Mouse (Mus musculus): ENCODE results near the gene Mapk8ip1.

The Mapk8ip1 gene

DNA sequence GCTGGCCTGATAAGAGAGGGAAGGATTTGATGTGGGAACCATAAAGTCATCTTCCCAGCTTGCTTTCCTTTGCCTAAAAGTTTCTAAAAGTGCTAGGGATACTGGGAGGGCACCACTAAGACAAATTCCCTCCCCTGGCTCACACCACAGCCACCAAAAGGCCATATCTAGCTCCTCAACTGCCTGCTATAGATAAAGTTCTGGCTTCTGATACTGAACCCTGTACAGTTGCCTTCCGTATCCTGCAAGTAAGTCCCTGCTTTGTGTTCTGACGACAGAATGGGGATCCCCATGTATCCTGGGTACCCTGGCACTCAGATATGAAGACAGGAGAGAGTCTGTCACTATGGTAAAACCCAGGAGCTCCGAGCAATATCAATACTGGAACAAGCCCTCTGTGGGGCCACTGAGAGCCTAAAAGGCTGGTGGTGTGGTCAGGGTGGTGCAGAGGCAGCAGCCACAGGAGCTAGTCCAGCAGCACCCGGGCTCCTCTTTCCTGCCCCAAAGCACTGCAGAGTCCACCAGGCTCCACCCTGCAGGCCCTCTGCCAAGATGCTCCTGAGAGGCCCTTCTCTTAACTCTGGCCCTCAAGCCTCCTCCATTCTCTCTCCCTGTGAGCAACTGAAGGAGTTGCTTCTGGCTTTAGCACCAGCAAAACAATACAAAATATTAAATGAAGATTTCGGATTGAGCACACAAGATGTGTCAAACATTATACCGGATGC is 10.7 kb downstream of the Mapk8ip1 start:
- no peak for DNase-seq (ENCODE audit: low read depth, low spot score)

DNA sequence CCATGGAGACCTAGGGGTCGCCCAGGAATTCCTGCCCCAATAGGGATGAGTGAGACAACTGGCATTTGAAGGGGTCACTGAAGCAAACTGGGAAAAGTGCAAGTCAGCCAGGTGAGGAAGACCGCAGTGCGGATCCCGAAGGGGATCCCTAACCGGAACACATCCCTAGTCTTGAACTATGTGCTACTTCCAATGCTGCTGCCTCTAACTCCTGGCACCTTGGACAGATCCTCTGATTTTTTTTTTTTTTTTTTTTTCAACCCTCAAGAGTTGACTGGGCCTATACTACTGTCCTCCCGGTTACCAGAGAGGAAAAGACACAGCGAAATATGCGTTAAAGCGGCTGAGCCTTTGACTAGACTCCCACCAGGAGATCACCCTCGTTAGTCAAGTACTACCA is 11.4 kb downstream of the Mapk8ip1 start:
- no peak for DNase-seq (ENCODE audit: low read depth, low spot score)

DNA sequence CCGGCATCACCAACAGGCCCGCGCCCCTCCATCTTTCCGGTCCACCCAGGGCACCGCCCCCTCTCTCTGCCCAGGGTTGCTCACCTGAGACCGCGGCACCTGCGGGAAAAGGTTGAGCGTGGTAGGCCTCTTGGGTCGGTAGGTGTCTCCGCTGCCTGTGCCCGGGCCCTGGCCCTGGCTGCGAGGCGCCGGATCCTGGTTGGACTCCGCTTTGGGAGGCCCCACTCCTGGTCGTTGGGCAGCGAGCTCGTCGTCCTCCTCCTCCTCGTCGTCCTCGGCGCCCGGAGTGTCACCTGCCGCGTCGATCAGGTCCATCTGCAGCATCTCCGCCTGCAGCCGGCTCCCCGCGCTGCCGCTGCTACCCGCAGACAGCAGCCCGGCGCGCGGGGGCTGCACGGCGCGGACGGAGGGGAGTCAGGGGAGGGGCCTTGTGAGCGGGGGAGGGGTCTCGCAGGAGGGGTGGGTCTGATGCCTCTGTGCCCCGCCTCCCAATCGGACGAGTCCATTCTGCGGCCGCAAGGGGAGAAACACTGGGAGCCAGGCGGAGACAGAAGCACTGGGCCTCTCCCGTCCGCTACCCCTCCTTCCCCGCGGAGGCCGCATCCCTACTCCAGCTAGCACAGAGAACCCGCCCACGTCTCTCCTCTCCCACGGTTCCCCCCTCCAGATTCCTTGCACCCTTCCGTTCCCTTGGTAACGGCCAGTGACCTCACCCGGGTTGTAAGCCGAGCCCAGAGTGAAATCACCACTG is 12.0 kb downstream of the Mapk8ip1 start:
- DNase-seq (ENCODE audit: low read depth, low spot score): no peak

DNA sequence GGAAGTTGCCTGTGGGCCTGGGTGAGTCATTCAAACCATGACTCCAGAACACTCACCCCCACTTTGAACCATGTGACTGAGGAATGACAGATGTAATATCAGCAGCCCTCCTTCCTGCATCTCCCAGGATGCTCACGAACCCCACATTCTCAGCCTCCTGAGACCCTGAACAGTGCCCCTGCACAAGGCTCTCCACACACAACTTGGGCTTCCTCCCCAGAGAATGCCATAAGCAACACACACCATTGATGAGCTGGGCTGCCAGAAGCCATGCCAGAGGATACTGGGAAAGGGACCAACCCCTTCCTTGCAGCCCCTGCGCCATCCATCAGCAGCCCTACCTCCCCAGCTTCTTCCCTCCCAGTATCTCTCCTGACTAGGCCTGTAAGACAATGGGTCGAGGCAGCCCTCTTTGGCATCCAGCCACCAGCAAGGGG is 13.0 kb downstream of the Mapk8ip1 start:
- no peak for DNase-seq (ENCODE audit: low read depth, low spot score)

DNA sequence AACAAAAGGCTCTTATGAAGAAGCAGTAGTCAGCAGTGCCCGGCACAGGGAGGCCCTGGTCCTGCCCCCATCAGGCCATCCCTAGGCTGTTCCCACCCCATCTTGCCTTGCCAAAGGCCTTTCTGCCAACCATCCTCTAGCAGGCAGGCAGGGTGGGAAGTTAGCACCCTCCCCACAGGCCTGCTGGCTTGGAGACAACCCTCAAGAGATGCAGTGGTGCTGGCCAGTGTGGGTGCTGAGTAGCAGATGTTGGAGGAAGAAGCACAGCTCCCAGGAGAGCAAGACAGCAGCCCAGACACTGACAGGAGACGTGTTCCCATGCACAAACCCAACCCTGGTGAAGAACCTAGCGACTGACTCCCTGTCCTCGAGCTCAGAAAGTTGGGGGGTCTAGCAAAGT is 13.4 kb downstream of the Mapk8ip1 start:
- no peak for DNase-seq (ENCODE audit: low read depth, low spot score)

DNA sequence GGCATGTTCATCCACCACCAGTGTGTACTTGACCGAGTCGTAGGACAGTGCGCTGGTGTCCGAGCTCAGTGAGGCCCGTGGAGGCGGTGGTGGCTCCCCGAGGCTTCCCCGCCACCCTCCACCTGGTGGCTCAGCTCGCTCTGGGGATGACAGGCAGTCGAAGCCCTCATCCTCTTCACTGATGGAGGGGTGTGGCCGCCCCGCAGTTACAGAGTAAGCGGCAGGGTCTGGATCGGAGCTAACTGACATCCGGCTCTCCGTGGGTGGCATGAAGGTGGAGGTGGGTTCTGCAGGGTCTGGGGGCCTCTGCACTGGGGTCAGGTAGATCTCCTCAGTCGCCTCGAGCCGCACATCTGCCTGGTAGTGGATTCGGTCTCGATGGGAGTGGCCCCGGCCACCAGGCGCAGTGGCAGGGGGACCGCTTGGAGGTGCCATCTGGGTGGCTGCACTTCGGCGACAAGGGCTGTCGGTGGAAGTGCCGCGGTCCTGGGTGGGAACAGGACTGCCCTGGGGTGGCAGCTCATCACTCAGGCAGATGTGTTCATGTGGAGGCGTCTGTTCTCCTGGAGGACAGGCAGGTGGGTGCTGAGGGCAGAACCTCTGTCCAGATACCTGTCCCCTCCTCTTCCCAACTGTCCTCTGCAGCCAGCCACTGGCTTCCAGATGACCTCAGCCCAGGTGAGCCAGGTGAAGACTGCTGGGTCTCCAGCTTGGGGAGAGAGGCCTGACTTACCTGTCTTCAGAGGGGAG is 14.1 kb downstream of the Mapk8ip1 start:
- DNase-seq (ENCODE audit: low read depth, low spot score): no peak

DNA sequence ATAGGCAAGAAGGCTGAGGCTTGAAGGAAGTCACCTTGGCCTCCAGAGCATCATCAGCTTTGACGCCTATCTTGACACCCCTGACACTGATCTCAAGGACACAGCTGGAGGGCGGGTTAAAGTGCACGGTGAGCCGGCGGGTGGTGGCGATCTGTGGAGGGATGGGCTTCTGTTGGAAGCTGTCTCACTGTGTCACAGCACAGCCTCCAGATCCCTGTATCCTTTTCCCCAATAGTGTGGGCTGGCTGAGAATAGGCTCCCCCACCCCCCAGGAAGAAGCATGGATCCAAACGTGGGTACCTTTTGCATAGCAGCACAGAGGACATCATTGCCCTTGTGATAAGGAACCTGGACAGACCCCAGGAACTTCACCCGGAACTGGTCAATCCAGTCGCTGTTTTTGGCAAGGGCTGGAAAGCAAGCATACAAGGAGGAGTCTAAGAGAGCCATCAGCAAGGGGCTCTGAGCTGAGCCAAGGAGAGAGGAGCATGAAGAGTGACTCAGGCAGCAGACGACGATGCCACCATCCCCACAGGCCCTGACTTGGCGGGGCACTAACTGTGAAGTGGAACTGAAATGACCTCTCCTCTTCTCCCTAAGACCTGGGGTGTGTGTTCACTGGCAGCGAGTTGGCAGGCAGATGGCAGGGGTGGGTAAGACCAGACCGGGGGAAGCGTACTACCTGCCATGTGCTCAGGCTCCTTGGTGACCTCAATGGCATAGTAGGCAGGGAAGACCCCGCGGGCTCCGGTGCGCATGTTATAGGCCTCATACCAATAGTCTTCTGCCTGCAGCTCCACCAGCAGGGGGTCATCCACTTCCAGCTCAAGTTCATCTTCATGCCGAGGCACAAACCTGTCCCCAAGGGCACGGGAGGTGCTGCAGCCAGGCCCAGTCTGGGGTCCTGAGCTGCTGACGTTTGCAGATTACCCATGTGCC is 15.7 kb downstream of the Mapk8ip1 start:
- no peak for DNase-seq (ENCODE audit: low read depth, low spot score)

DNA sequence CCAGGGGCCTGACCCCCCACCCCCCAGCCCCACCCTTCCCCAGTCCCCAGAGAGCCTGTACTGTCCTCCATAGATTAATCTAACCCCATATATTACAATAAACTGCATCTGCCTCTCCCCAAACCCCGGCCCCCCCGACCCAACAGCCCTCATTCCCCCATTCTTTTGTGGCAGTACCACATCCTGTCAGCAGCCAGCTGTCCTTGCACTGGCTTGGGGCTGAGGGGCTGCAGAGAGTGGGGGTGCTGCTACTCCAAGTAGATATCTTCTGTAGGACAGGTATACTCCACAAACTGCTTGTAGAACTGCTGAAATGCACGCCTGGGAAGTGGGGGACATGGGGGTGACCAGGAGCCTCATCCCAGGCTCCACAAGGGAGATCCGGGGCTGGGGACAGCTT is 17.0 kb downstream of the Mapk8ip1 start:
- no peak for DNase-seq (ENCODE audit: low read depth, low spot score)

DNA sequence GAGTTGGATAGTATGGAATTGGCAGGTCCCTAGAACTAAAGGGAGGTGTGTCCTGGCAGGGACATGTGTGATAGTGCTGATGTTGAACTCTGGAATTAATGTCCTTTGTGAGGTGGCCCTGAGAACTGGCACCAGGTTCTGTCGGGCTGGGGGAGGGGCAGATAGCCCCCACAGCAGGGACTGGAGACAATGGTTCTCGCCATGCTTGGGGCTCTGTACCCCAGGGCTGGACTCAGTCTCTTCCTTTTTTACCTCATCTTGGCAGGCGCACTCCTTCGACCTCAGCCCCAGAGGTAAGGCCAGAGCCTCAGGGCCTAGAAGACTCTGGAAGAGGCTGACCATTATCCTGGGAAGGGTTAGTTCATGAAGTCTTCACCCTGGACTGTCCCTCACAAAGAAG is 18.3 kb downstream of the Mapk8ip1 start:
- no peak for DNase-seq (ENCODE audit: low read depth, low spot score)

DNA sequence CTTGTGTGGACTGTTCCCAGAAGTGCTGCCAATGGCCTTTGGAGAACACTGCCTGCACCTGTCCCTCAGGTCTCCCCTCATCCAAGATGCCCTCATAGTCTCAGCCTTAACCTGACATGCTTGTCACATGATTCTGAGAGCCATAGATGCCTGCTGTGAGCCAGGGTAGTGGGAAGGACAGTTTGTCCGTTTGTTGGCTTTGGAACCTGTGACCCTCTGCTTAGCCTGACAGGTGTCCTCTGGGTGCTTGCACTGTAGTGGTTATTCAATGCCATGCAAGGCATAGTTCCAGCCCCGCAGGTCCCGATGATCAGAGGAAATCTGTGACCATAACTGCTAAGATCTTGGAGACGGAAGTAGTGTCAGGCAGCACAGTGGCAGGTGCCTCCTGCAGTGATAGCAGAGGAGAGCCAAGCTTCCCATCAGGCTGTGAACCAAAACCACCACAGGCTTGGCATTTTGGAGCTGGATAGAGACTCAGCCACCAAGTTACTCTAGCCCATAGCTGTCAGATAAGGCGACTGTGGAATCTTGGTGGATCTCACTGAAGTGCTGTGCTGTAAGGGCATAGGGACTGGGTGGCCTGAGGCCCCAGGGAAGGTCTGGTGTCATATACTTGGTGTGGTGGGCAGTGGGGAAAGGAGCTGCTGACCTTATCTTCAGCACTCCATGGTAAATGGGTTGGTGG is 19.0 kb downstream of the Mapk8ip1 start, which contains the start of gene 1700029I15Rik:
TSS of gene 1700029I15Rik (plus strand) at position 638 of the 688 bp plus-strand sequence.
- no peak for DNase-seq (ENCODE audit: low read depth, low spot score)

DNA sequence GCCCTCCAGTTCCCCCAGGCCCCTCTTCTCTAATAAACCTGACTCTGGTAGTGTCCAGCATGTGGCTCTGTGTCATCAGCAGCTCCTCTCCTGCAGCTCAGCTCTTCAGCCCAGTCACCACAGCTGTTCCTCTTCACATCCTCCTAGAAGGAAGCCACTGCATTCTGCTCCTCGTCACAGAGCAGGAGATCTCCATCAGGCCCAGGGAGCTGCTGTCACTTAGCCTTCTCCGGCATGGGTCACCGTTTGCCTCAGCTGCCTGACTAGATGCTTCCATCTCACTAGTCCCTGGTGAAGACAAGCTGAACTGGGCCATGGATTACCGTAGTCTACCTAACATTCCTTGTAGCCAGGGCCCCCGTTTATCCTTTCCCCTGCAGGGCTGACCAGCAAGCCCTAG is 19.9 kb downstream of the Mapk8ip1 start:
- no peak for DNase-seq (ENCODE audit: low read depth, low spot score)

DNA sequence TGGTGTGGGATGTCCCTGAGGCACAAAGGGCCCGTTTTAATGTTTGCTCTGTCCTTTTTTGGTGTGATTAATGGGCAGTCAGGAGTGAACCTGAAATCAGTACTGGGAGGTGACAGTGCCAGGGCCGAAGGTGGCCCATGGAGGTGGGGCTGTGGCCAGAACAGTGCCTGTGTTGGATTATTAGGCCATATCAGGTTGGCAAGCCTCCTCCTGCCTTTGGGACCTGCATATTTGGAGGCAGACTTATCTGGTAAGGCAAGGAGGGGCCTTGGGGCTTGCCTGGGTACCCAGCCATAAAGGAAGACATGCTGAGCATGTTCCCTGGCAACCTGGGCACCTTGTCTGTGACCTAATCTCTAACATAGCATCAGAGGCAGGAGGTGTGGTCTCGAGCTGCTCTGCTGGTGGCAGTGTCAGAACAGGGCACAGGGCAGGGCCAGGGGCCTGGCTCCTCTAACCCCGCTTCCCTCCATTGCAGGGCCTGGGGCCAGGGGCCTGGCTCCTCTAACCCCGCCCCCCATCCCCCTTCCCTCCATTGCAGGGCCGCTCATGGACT is 20.5 kb downstream of the Mapk8ip1 start:
- DNase-seq (ENCODE audit: low read depth, low spot score): no peak

DNA sequence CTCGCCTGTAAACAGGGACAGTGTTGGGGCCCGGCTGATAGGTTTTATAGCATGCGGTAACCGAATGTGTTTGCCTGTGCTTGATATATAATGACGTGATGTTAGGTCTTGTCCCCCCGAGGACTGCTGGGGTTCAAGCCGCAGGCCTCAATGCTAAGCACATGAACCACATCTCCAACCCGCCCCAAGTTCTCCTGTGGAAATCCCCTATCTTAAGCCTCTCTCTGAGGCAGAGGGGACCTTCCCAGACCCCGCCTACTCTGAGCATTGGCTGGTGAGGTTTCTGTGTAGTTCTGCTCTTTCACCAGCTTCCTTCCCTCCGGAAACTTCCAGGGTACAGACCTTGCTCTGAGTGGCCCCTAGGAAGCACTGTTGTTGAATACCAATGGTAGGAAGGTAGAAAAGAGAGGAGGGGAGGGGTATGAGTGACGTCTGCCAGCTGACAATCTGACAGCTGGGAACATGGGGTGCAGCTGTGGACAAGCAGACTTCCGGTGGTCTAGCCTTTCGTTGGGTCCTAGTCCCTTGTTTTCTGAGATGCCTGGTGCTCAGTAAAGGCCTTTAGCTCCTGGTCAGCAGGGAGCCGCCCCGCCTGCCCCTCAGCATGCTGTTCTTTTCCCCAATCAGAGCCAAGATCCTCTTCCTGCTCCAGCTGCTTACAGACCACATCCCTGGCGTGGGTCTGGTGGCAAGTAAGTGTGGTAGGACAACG is 21.1 kb downstream of the Mapk8ip1 start:
- DNase-seq (ENCODE audit: low read depth, low spot score): peak; percentile 57

DNA sequence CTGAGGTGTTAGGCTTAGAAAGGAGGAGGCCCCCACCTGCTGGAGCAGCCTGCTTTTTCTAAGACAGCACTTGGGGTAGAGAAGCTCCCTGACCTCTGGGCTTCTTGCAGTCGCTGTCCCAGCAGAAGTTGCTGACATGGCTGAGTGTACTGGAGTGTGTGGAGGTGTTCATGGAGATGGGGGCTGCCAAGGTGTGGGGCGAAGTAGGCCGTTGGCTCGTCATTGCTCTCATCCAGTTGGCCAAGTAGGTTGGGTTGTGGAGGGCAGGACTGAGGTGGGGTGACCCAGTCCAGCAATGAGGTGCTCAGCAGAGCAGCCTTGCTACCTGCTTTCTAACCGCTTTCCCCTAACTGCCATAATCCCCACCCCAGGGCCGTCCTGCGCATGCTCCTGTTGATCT is 23.7 kb downstream of the Mapk8ip1 start:
- no peak for DNase-seq (ENCODE audit: low read depth, low spot score)

DNA sequence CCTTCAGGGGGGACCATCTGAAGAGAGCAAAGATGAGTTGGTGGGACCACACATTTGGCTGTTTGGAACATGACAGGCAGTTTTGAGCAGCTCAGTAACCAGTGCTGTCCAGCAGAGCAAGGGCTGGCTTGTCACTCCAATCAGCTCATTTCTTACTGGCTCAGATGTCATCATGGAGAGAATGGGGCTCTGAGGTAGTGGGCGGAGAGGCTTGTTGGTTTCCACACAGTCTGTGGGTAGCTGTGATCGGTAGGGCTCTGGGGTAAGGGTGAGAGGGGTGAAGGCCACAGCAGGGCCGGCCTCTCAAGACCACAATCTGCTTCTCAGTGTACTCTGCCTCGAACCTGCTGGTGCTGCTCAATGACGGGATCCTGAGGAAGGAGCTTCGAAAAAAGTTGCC is 24.8 kb downstream of the Mapk8ip1 start:
- DNase-seq (ENCODE audit: low read depth, low spot score): no peak

DNA sequence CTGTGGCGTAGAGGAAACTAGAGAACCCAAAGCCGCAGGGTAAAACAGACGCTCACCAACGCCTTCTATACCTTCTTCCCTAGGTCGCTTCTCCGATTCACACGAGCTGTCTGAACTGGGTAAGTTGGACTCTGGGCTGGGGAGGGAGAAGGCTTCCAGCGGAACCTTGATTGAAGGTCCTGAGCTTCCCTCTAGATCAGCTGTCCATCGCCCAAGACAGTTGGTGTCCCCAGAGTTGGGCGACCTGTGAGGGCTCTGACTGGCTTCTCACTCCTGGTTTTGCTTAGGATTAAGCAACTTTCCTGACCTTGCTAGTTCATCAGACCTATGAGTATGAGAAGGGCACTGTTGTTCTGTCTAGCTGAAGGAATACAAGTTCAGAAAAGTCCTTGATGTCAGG is 25.3 kb downstream of the Mapk8ip1 start:
- DNase-seq (ENCODE audit: low read depth, low spot score): no peak

DNA sequence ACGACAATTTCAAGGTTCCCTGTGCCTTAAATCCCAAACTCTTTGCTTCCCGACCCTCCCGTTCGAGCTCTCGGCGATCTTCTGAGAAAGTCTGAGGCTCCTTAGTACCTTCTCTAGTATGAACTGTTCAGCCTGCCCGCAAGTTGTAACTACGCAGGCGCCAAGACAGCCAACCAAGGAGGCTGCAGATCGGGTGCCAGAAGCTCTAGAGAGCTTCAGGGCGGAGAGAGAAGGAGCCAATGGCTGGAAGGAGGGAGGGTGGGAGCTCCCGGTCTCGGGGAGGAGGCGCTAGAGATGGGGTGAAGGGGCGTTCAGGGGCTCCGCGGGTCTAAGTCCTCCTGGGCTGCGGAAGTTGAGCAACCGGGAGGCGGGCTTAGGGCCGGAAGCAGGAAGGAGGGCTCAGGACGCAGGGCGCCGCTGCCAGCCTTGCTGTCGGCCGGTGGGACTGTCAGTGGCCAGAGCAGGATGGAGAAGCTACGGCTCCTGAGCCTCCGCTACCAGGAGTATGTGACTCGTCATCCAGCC is 25.9 kb downstream of the Mapk8ip1 start:
- peak; percentile 98 for DNase-seq (ENCODE audit: low read depth, low spot score)

DNA sequence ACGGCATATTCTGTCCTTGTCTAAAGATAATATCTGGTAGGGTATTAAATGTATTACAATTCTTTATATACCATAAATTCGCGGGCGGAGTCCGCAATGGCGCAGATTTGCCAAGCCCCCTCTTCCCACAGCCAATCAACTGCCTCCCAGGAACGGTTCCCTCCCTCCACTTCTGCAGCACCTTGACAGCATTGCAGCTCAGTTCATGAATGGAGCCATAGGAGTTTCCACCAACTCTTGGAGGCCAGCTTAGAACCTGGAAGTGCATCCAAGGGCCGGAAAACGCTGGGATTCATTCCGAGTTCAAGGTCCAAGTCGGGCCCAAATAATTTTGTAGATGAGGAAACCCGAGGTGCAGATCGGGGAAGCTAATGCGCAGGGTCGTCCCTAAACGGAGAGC is 26.5 kb downstream of the Mapk8ip1 start, which contains the start of the genes Pex16 and Large2:
TSS of gene Pex16 (plus strand) at position 163 of the 400 bp plus-strand sequence.
TSS of gene Large2 (minus strand) at position 356 of the 400 bp plus-strand sequence.
- peak; percentile 62 for DNase-seq (ENCODE audit: low read depth, low spot score)

DNA sequence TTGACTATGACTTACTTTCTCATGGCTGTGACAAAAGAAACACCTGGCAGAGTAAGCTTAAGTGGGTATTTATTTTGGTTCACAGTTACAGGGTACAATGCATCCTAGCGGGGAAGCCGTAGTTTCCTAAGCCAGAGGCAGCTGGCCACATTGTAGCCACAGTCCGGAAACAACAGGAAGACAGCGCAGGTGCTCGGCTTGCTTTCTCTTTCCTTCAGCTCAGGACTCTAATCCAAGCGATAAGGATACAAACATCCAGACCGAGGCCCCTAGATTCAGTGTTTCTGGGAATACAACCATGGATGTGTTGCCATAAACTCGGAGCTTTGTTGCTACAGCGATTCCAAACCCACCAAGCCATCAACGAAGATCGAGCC is 27.6 kb downstream of the Mapk8ip1 start:
- no peak for DNase-seq (ENCODE audit: low read depth, low spot score)
